Mouse (Mus musculus) heart, postnatal 10 days (tissue): ENCODE measurements at regions not wholly inside any gene's neighbourhood (a gene's known extent, or its start where the extent isn't known, plus 50 kb on each side); places are given as distances from the start of the nearest gene placed in this dataset.

Experiments
- DNase-seq, 2 experiments: peaks; one replicate each; pipeline ENCODE4 v3.0.0; 2021
- intact Hi-C: fragments of 180-260 bp; cut with DNase I; formaldehyde crosslinking; loops from one replicate; pipeline ENCODE4 v1.15.1; 2025
- microRNA-seq, 2 experiments: library from miRNA; unstranded; fragments of <30 nt; microRNA quantifications; one replicate each; pipeline ENCODE4 v1.2.0; 2022

- DNase-seq, result no peak
- intact Hi-C loops, result no loop called here
These were observed 974.0 kb downstream of the Stpg2 start for GRCm38 (mm10) chr3:140179471-140179870.

- intact Hi-C loops, result no loop called here
- no peak for DNase-seq
These were observed 977.2 kb downstream of the Stpg2 start for GRCm38 (mm10) chr3:140182690-140183089.

GRCm38 (mm10) chr3:140184899-140185525, 979.5 kb downstream of the Stpg2 start:
- intact Hi-C loops, result no loop called here
- DNase-seq, result no peak

GRCm38 (mm10) chr3:140205914-140206313, 1000.4 kb downstream of the Stpg2 start:
- intact Hi-C loops, result no loop called here
- DNase-seq, result no peak

GRCm38 (mm10) chr3:140221478-140221877, 990.7 kb downstream of the Pdha2 start:
- intact Hi-C loops, result no loop called here
- no peak for DNase-seq

GRCm38 (mm10) chr3:140230712-140231111, 981.4 kb downstream of the Pdha2 start:
- intact Hi-C loops, result no loop called here
- DNase-seq, result no peak

GRCm38 (mm10) chr3:140233144-140233543, 979.0 kb downstream of the Pdha2 start:
- intact Hi-C loops, result no loop called here
- no peak for DNase-seq

- intact Hi-C loops, result no loop called here
- DNase-seq, result no peak
These were observed 978.3 kb downstream of the Pdha2 start for GRCm38 (mm10) chr3:140233809-140234208.

- no peak for DNase-seq
- intact Hi-C loops, result no loop called here
These were observed 972.9 kb downstream of the Pdha2 start for GRCm38 (mm10) chr3:140239276-140239675.

Small RNA genes in the stretch of these regions (microRNA-seq; reads per million reads assigned to microRNA genes)
- gene Mir7j, result 35.3 to 37.2 reads per million in 2 experiments
